Mouse (Mus musculus) heart, embryonic 16.5 days (tissue): ENCODE measurements around the gene Rrp9. TPM values are rescaled to one million over a fixed set of nuclear protein-coding genes. Genes with fewer than 3 reads are reported as not detected.

Experiments
- ATAC-seq: fragments of 200-750 bp; cut with Nextera tagmentation; replicated peaks from 2 replicates; pipeline ENCODE4 v1.8.0; 2017; ENCODE audit warnings: moderate number of reproducible peaks; ENCODE audit not compliant: insufficient read depth, low FRiP score; ENCODE audit errors: extremely low read depth
- H3K27ac ChIP-seq: fragments of 300-500 bp; sonication (generic); 2 replicates; pipeline ENCODE4 v1.5.1; 2014; ENCODE audit warnings: mild to moderate bottlenecking, low read length, control low read depth, moderate library complexity
- H3K27me3 ChIP-seq: fragments of 300-500 bp; sonication (generic); 2 replicates; pipeline ENCODE4 v1.6.1; 2014; ENCODE audit warnings: low read length, mixed read lengths; ENCODE audit not compliant: control insufficient read depth, insufficient read depth
- H3K36me3 ChIP-seq: fragments of 300-500 bp; sonication (generic); 2 replicates; pipeline ENCODE4 v1.6.1; 2014; ENCODE audit not compliant: control insufficient read depth, insufficient read depth
- H3K4me1 ChIP-seq: fragments of 300-500 bp; sonication (generic); 2 replicates; pipeline ENCODE4 v1.6.1; 2014; ENCODE audit warnings: low read length, mixed read lengths; ENCODE audit not compliant: control insufficient read depth, insufficient read depth
- H3K4me2 ChIP-seq: fragments of 300-500 bp; sonication (generic); 2 replicates; pipeline ENCODE4 v1.6.1; 2014; ENCODE audit warnings: low read depth, mild to moderate bottlenecking, control low read depth, low read length
- H3K4me3 ChIP-seq: fragments of 300-500 bp; sonication (generic); 2 replicates; pipeline ENCODE4 v1.5.1; 2014; ENCODE audit warnings: mild to moderate bottlenecking, control low read depth, low read length
- H3K9ac ChIP-seq: fragments of 300-500 bp; sonication (generic); 2 replicates; pipeline ENCODE4 v1.6.1; 2014; ENCODE audit warnings: low read length, control low read depth
- H3K9me3 ChIP-seq: fragments of 300-500 bp; sonication (generic); replicated peaks from 2 replicates; pipeline ENCODE4 v1.6.1; 2016; ENCODE audit warnings: low read length; ENCODE audit not compliant: control insufficient read depth
- WGBS: fragments of 180-500 bp; shearing (Covaris S2); extraction: QIAGEN DNeasy Blood & Tissue Kit; methylation state at CpG from one replicate; pipeline ENCODE4 v1.1.7; 2014; 5-methylcytosine and 5-hydroxymethylcytosine counted together
- polyA plus RNA-seq: library from polyadenylated mRNA; unstranded; fragments of >200 nt; fragmentation: Nextera tagmentation; extraction: Ambion mirVana; gene quantifications from 2 replicates; pipeline ENCODE4 v1.2.1, GENCODE M21; 2015

The Rrp9 gene
- polyA plus RNA-seq, 1 experiment from 2014 or later, result 29.6 TPM

DNA sequence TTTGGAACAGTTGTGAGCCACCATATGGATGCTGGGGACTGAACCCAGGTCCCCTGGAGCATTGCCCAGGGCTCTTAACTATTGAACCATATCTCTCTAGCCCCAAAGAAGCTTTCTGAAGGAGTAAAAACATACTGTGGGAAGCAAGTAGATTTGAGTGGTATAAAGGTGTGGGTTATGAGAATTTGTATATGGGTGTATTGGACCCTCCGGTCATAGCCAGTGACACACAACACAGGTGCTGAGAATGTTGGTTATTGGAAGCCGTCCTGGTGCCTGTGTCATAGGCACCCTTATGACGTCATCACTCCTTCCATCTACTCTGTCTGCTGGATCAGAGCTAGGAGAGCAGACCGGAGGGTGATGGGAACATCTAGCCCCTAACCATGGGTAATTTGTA, 38.5 kb downstream of the Rrp9 start, which contains the start of gene Iqcf5:
Gene Iqcf5, plus strand, starts transcription at position 301 of the 400 bp plus-strand sequence.
- 86% methylated on average over 4 of the region's 4 CpGs for WGBS
- H3K27me3 ChIP-seq, result peaks cover 5% of the 10 kb centered on the region
- H3K9ac ChIP-seq, result no peak within 1 kb of the TSS
- H3K4me2 ChIP-seq, result no peak within 1 kb of the TSS
- H3K9me3 ChIP-seq, result no peaks in the 10 kb centered on the region
- H3K4me3 ChIP-seq, result no peak within 1 kb of the TSS
- no peaks in the 10 kb centered on the region for H3K36me3 ChIP-seq
- H3K4me1 ChIP-seq, result peaks cover 10% of the 10 kb centered on the region
- no peak for ATAC-seq
- no peak within 1 kb of the TSS for H3K27ac ChIP-seq

DNA sequence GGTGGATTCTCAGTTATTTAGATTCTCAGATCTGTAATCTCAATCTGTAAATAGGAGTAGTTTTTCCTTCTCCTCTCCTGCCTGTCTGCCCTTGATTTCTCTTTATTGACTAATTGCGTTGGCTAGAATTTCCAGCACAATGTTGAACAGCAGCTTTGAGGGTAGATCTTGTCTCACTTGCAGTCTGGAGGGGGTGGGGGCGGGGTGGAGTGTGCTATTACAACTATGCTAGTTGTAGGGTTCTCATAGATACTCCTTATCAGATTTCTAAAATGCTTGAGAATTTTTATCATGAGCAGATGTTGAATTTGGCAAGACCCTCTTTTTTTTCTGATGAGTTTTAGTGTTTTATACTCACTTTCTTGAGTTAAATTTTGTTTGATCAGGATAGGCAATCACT, 43.7 kb downstream of the Rrp9 start:
- H3K4me1 ChIP-seq, result no peaks in the 10 kb centered on the region
- no peak overlapping the region for H3K27ac ChIP-seq
- no peak for ATAC-seq
- no peaks in the 10 kb centered on the region for H3K36me3 ChIP-seq
- H3K4me3 ChIP-seq, result no peak overlapping the region
- H3K27me3 ChIP-seq, result peaks cover 3% of the 10 kb centered on the region; the same call in 1 of the 2 replicates
- H3K9ac ChIP-seq, result no peak overlapping the region
- WGBS, result 71% methylated on average over 2 of the region's 2 CpGs
- H3K9me3 ChIP-seq, result no peaks in the 10 kb centered on the region
- no peak overlapping the region for H3K4me2 ChIP-seq

DNA sequence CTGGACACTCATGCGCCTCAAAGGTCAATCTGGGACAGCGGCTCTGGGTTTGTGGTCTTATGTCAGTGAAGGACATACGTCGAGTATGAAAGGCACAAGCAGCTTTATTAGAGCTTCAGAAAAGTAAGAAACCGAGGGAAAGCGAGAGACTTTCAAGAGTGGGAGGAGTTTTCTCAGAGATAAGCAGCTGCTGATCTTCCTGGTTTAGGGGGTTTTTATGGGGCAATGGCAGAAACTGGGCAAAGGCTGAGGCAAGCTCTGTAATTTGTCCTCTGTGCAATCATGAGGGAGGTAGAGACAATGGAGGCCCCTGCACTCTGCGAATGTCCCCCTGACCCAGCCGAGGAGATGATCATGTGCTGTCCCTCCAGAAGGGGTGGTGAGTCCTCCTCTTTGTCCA, 44.1 kb downstream of the Rrp9 start:
- Histone ChIP-seq H3K9ac (no peak overlapping the region), H3K36me3 (no peaks in the 10 kb centered on the region), H3K4me1 (no peaks in the 10 kb centered on the region), H3K4me3 (no peak overlapping the region), H3K4me2 (no peak overlapping the region), H3K27me3 (no peaks in the 10 kb centered on the region), H3K27ac (no peak overlapping the region), H3K9me3 (no peaks in the 10 kb centered on the region)
- ATAC-seq, result no peak
- 61% methylated on average over 8 of the region's 8 CpGs for WGBS

DNA sequence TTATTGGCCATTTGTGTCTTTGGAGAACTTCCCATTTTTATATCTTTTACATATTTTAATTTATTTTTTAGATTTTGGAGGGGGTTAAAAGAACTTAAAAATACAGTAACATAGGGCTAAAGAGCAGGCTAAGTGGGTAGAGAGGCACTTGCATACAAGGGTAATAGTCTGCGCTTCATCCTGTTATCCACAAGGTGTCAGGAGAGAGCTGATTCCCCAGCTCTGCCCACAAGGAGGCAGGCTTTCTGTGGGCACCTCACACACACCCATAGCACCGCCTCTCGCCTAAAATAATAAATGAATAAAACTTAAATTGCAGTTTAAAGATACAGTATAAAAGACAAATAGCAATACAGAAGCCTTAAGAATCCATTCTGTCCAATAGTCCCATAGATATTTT, 56.1 kb downstream of the Rrp9 start:
- WGBS, result 32% methylated on average over 3 of the region's 3 CpGs
- Histone ChIP-seq H3K4me3 (no peak overlapping the region), H3K4me1 (no peaks in the 10 kb centered on the region), H3K4me2 (no peak overlapping the region), H3K36me3 (no peaks in the 10 kb centered on the region), H3K27me3 (no peaks in the 10 kb centered on the region), H3K9ac (no peak overlapping the region), H3K9me3 (no peaks in the 10 kb centered on the region), H3K27ac (no peak overlapping the region)
- ATAC-seq, result no peak

DNA sequence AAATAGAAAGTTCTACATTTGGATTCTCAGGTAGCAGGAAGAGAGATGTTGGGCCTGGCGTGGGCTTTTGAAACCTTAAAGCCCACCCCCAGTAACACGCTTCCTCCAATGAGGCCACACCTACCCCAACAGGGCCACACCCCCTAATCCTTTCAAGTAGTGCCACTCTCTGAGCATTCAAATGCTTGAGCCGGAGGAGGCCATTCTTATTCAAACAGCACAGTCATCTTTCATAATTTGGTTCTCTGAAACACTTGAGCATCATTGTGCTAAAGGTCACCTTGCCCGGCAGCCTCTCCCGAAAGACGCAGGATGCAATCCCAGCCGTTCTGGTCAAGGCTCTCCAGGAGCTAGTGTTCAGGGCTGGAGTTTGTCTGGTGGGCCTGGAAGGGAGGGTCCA, 58.5 kb downstream of the Rrp9 start:
- H3K4me2 ChIP-seq, result no peak overlapping the region
- no peaks in the 10 kb centered on the region for H3K4me1 ChIP-seq
- H3K9ac ChIP-seq, result no peak overlapping the region
- no peak for ATAC-seq
- no peaks in the 10 kb centered on the region for H3K9me3 ChIP-seq
- no peaks in the 10 kb centered on the region for H3K36me3 ChIP-seq
- no peaks in the 10 kb centered on the region for H3K27me3 ChIP-seq
- H3K27ac ChIP-seq, result no peak overlapping the region
- no peak overlapping the region for H3K4me3 ChIP-seq
- 84% methylated on average over 7 of the region's 7 CpGs for WGBS

DNA sequence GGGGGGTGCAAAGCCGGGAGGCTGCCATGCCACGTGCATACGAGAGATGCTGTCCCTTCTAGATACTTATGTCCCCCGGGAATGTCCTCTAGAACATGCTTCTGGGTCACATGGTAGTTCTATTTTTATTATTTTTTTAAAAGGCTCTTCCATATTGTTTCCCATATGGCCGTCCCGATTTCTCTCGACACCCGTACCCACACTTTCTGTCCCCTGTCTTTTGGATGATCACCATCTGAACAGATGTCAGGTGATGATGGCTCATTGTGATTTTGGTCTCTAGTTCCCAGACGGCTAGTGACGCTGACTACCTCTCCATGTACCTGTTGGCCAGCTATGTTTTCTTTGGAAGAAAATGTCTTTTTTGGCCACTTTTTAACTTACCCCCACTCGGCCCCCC, 59.2 kb downstream of the Rrp9 start:
- Histone ChIP-seq H3K4me3 (no peak overlapping the region), H3K9me3 (no peaks in the 10 kb centered on the region), H3K27me3 (no peaks in the 10 kb centered on the region), H3K27ac (no peak overlapping the region), H3K36me3 (no peaks in the 10 kb centered on the region), H3K4me1 (no peaks in the 10 kb centered on the region), H3K9ac (no peak overlapping the region), H3K4me2 (no peak overlapping the region)
- 80% methylated on average over 11 of the region's 11 CpGs for WGBS
- no peak for ATAC-seq

Other genes starting within 250 kb of the Rrp9 start
- 217 and 223 TPM in 2 replicates for gene Alas1, start 227.3 kb upstream of the Rrp9 start, polyA plus RNA-seq
- gene Poc1a, start 194.9 kb upstream of the Rrp9 start, polyA plus RNA-seq, result 29.3 and 30.6 TPM in 2 replicates
- gene Dusp7, start 107.3 kb upstream of the Rrp9 start, polyA plus RNA-seq, result 7.9 and 10.2 TPM in 2 replicates
- gene Rpl29, start 46.5 kb upstream of the Rrp9 start, polyA plus RNA-seq, result 476 and 565 TPM in 2 replicates
- 27.5 and 27.8 TPM in 2 replicates for gene Acy1, start 37.6 kb upstream of the Rrp9 start, polyA plus RNA-seq
- 10.0 and 10.7 TPM in 2 replicates for gene Abhd14b, start 28.5 kb upstream of the Rrp9 start, polyA plus RNA-seq
- 60.5 and 61.0 TPM in 2 replicates for gene Abhd14a, start 28.3 kb upstream of the Rrp9 start, polyA plus RNA-seq
- 64.8 and 69.9 TPM in 2 replicates for gene Pcbp4, start 22.7 kb upstream of the Rrp9 start, polyA plus RNA-seq
- 0.13 and 0.16 TPM in 2 replicates for gene Gpr62, start 10.0 kb upstream of the Rrp9 start, polyA plus RNA-seq
- gene Parp3, start 986 bp downstream of the Rrp9 start, polyA plus RNA-seq, result 3.1 and 4.0 TPM in 2 replicates
- gene Iqcf1, start 24.0 kb downstream of the Rrp9 start, polyA plus RNA-seq, result not detected in 2 replicates
- not detected in 2 replicates for gene Iqcf5, start 38.6 kb downstream of the Rrp9 start, polyA plus RNA-seq
- not detected in 2 replicates for gene Iqcf3, start 85.7 kb downstream of the Rrp9 start, polyA plus RNA-seq
- gene Iqcf4, start 95.0 kb downstream of the Rrp9 start, polyA plus RNA-seq, result not detected in 2 replicates
- gene Iqcf6, start 150.6 kb downstream of the Rrp9 start, polyA plus RNA-seq, result not detected in 2 replicates
- gene Grm2, start 180.1 kb downstream of the Rrp9 start, polyA plus RNA-seq, result not detected in 2 replicates
- 52.5 and 53.6 TPM in 2 replicates for gene Tex264, start 210.0 kb downstream of the Rrp9 start, polyA plus RNA-seq